Mouse (Mus musculus) liver, adult 2 months (tissue): ENCODE measurements around the gene Clstn1.

ENCODE experiments used
- CTCF ChIP-seq: fragments of 200-500 bp; IDR thresholded peaks from 2 replicates; pipeline ENCODE4 v1.5.1; 2011; ENCODE audit warnings: low read depth, low read length, control low read depth
- POLR2A ChIP-seq: fragments of 200-500 bp; IDR thresholded peaks from 2 replicates; pipeline ENCODE4 v1.6.1; 2011; ENCODE audit warnings: low read length, control low read depth; ENCODE audit not compliant: insufficient read depth; ENCODE audit errors: extremely low read depth

GRCm38 (mm10) chr4:149683875-149684274 is 97.6 kb downstream of the Clstn1 start:
- TF ChIP-seq CTCF = no peak
- no peak for TF ChIP-seq POLR2A
